Mouse (Mus musculus) adipocyte (in vitro differentiated cells): ENCODE data around the gene Adipor2.
A peak's percentile ranks its signal among the peaks of the same experiment; 100 is the strongest.
"Not testable (repeated sequence)": the region's sequence is repeated elsewhere in the genome, so short reads cannot be mapped to it uniquely, and the experiment has no call there.

Source experiments
- DNase-seq: peaks from one replicate; pipeline ENCODE4 v3.0.0-alpha.2; 2016; ENCODE audit warnings: low spot score

Adipor2 gene

DNA sequence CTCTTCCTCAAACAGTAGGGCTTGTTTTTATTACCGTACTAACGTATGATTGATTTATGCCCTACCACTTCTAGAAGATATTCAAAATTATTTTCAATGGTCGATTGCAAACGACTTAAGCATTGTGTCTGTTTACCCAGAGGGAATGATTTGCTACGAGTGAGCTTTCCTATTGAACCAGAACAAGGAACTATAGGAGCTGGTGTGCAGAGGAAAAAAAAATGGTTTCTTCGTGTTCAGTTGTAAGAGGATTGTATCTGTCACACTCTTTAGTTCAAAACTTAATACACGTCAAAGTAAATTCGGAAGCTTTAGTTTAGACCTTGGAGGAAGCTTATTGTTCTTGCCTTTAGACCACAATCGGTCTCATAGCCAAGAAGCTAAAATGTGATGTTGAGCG, 28.4 kb downstream of the Adipor2 start:
- peak; percentile 50 for DNase-seq

DNA sequence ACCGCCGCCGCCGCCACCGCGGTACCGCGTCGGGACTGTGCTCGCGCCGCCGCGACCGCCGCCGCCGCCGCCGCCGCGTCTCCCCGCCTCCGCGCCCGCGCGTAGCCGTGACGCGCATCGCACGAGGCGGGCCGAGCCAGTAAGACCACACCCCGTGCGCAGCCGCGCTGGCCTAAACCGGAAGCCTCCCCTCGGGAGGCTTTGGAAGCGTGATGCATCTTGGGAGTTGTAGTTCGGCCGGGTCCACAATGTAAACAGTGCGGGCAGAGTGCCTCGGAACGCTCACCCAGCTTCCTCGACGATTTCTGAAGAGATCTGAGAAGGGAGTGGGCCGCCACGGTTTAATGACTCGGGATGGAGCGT, 28.9 kb downstream of the Adipor2 start:
- peak; percentile 98 for DNase-seq

DNA sequence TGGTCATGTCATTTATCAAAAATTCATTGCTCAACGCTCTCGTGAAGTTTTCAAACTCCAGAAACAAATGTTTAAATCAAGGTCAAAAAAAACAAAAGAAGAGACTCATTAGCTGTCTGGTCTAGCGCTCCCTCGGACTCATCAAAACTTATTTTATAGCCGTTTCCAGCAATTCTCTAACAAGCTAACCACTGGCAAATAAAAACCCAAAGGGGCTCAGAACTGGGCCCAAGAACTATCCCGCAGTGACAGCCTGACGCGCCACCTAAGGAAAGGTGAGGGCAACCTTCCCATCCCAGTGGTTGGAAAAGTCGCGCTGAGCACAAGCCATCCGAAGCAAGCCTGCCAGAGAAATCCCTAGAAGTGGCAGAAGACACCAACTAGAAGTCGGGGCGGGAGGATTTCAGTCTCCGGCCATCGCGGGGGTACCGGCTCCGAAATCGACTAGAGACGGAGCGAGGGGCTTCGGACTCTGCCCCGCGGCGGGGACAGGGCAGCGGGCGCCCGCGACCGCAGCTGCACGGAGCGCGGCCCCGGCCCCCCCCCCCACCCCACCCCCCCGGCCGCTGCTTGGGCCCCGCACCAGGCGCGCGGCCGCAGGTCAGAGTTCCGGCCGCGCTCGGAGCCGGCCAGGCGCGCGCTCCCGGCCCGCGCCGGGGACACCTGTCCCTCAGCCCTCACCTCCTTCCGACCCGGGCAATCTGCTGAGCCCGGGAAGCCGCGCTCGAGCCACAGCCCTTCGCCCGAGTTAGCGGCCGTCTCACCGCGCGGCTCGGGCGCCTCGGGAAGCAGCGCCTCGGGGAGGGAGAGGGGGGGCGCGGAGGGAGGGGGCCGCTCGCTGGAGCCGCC, 29.5 kb downstream of the Adipor2 start:
- DNase-seq = peak; percentile 62

DNA sequence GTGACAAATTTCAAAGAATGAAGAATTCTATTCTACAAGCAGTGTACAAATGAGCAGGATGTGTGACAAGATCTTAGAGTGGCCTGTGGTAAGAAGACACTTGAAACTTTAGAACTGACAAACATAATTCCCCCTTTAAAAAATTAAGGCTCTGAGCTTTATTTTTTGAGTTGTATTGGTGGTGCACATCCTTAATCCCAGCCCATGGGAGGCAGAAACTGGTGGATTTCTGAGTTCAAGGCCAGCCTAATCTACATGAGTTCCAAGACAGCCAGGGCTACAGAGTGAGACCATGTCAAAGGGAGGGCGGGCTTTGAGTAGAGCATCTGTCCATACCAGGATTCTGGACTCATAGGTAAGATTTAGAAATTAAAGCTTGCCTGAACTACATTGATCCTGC, 30.7 kb downstream of the Adipor2 start:
- DNase-seq = no peak

DNA sequence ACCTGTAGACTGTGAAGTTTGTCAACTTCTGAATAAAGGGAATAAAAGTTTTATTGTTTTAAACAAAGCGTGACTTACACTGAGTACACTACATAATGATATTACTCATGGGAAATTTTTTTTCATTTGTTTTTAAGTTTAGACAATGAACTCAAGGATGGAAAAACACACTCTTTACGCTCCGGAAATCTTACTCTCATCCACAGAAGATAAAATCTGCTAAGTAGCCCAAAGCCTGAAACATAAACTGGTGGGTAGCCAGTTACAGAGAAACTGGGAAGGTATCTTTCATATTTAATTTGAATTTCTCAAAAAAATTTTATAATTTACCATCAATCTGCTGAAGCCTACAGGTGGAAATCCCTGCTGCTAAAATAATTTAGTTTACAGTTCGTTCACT, 31.1 kb downstream of the Adipor2 start:
- DNase-seq = no peak

DNA sequence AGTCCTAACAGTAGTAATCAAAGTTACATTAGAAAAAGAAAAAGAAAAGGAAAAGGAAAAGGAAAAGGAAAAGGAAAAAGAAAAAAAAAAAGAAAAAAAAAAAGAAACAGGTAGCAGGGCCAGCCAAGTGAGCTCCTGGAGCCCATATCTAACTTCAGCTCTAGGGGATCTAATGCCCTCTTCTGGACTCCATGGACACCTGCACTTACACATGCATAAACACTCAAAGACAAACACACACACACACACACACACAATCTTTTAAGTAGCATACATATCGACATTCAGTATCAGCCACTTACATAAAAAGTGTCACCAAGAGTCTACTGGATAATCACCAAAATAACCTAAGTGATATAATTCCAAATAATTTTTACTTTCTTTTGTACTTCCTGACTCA, 31.8 kb downstream of the Adipor2 start:
- DNase-seq = no peak

DNA sequence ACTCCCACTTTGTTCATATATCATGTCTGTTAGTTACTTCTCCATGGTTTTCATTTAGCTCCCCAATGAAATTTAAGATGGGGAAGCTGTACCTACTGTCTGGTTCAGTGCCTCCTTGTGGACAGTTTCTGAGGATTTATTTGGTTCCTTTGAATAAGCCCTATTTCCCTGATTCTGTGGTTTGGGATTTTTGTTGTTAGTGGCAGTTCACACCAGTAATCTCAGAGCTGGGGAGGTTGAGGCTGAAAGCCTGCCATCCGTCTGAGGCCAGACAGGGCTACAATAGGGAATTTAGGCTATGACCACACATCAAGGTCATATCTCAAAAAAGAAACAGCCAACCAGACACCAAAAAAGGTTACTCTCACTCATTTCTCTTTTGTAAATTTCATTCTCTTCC, 38.9 kb downstream of the Adipor2 start:
- DNase-seq = no peak

DNA sequence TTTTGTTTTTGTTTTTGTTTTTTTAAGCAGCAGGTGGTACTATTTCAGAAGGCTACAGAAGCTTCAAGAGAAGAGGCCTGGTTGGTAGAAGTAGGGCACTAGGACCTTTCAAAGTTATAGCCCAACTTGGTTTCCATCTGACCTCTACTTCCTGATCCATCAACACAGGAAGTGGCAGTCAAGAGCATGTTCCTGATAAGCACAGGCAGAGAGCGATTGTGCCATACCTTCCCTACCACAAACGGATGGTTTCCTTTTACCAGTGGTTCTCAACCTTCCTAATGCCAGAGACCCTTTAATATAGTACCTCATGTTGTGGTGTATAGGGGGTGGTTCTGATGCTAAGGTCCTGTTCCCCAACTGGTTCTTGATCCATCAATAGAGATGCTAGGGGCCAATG, 39.9 kb downstream of the Adipor2 start:
- DNase-seq = no peak

DNA sequence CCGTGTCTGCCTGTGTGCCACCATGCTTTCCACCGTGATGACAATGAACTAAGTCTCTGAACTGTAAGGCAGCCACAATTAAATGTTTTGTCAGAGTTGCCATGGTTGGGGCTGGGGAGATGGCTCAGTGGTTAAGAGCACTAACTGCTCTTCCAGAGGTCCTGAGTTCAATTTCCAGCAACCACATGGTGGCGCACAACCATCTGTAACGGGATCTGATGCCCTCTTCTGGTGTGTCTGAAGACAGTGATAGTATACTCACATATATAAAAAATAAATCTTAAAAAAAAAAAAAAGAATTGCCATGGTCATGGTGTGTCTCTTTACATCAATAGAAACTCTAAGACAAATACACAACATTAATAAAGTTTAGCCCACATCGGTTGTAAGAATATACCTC, 42.5 kb downstream of the Adipor2 start:
- DNase-seq = no peak

DNA sequence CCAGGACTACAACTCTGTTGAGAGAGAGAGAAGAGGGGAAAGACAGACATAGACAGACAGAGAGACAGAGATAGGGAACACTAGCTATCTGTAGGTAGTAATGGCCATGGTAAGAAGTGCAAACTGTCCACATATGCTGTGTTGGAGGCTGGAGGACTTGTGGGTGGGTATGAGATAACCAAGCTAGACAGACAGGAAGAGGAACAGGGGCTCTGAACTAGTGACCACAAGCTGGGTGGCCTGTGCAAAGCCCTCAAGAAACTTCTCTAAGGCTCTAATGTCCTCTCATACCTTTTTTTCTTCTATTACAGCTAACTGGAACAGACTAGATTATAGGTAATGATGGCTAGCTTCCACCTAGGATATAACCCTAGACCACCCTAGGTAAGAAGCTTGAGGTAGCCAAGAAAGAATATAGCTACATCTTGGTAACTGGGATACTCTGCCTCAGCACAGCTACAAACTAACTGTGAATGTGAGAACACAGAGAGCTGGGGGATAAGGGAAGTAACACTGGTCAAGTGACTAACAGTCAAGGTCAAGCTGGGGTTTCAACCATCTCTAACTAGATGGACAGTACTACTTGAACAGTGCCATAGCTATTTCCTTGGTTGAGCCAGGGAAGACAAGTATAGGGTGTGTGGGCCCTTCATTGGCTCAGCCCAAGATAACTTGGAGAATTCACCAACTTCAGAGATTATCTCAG, 44.4 kb downstream of the Adipor2 start:
- no peak for DNase-seq

DNA sequence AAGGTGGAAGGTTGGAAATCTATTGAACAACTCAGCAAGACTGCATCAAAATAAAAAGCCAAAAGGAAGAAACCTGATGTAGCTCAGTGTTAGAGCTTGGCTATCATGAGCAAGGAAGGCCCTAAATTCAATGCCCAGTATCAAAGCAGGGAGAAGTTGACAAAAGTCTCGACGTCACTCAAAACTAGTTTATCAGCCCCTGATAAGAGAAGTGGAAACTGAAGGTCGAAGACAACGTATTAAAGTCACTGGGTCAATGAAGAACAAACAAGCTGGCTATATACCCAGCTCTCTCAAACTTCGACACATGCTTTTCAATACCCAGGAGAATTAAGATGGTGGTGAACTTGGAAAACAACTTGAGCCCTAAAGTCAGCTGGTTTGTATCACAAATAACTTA, 45.3 kb downstream of the Adipor2 start:
- DNase-seq = no peak

DNA sequence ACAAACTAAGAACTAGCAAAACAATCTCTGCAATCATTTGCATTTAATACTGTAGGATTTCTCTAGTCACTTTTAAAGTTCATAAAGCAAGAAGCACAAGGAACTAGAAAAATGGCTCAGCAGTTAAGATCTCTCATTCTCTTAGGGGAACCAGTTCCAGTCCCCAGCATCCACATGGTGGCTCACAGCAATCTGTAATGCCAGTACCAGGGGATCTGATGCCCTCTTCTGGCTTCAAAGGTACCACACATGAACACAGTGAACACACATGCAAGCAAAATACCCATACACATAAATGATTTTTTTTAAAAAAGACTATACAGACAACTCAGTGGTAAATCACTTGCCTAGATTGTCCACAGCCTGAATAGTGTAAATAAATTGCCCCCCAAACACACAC, 45.9 kb downstream of the Adipor2 start:
- DNase-seq = no peak

DNA sequence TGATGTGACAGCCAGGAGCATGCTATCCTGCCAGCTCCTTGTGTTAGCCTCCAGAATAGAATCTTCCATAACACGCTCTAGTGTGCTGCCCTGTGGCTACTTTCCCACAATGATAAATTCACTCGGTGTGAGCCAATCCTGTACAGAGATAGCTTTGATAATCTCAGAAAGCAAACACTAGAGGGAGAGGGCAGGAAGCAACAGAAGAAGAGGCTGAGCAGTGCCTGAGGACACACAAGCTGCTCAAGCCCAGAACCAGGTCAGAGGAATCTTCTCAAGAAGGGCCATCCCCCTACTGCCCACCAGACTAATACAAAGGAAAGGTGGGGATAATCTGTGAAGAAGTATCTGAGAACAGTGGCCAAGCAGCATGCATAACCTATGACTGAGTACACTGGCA, 50.1 kb downstream of the Adipor2 start:
- DNase-seq = peak; percentile 55

DNA sequence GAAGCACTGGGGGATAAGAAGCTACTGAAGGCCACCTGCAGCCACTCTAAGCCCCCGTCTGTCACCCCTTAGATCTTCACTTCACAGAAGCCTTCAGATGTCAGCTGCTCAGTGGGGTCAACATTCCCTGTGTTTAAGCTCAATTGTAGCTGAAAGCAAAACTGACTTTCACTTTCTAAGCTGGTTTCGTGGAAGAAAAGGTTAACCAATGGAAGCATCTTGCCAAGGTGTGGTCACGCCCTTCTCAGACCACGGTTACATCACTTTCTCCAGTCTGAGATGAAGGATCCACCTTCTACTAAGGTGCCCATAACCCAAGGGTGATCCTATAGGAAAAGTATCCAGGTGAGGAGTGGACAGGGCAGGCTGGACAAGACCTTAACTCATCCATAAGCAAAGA, 50.7 kb downstream of the Adipor2 start:
- DNase-seq = not testable (repeated sequence)

DNA sequence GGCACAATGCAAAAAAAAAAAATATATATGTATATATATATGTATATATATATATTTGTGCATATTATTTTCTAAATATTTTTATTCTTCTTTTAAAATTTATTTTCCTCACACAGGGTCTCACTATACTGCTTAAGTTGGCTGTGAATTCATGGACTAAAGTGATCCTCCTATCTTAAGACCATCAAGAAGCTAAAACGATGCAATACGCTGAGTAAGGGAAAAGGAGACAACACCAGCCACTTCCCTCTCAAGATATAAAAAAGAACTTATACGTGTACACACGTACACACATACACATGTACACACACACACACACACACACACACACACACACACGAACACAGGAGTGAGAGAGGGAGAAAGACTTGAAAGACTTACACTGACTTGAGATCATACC, 53.9 kb downstream of the Adipor2 start:
- DNase-seq = no peak

DNA sequence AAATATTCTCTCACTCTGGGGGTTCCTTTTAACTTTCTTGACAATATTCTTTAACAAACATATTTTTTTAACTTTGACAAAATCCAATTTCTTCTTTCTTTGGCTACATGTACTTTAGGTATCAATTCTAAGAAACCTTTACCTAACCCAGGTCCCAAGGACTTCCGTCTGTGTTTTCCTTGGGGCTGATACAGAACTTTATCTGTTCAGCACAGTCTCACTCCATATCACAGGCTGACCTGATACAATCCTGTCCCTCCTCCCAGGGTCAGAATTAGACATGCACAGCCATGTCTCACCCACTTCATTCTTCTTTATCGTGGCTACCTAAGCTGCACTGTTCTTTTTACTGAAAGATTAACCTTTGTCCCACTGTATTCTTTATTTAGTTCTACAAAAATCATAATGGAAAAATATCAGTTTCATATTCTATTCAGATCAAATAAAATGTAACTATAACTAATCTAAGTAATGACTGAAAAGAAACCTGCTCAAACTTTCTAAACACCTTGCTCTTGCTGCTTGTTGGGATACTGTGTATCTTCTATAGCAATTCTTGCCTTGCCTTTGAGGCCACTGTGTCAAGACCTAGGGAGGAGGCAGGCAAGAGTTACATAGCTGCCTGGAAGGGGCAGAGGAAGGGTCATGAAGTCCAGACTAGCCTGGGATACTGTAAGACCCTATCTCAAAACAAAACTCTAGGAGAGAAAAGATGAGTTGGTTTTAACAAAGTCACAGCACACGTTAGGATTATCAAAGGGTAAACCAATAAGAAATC, 56.4 kb downstream of the Adipor2 start:
- DNase-seq = no peak

DNA sequence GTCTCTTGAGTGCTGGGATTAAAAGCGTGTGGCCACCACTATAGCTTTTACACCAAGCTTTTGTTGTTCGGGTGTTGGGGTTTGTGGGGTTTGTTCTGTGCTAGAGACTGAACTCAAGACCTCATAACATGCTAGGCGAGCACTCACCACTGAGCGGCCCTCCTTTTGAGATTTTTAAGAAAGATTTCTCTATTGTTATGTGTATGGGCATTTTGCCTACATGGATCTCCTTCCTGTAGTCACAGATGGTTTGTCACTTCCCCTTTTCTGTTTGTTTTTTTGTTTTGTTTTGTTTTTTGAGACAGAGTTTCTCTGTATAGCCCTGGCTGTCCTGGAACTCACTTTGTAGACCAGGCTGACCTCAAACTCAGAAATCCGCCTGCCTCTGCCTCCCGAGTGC, 57.3 kb downstream of the Adipor2 start:
- DNase-seq = not testable (repeated sequence)

DNA sequence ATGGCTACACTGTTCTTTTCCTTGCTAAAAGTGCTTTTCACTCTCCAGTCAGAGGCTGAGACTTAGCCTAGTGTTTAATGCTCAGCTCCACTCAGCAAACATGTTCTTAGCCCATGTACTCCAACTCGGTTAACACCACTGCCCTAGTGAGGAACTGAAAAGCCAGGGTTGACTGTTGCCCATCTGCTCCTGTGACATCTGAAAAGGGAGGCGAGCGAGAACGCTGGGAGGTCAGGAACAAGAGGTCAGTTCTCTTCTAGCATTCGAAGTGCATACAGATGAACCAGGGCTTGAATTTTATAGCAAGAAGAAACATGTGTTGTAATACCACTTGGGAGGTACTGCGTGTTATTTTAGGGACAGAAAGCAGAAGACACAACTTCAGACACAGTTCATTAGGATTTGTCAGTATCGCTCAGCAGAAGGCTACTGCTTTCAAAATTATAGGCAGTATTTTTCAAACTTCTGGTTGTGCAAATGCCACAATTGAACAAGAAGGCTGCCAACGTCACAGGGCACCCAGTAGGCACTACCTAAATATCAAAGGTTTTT, 59.4 kb downstream of the Adipor2 start:
- no peak for DNase-seq

DNA sequence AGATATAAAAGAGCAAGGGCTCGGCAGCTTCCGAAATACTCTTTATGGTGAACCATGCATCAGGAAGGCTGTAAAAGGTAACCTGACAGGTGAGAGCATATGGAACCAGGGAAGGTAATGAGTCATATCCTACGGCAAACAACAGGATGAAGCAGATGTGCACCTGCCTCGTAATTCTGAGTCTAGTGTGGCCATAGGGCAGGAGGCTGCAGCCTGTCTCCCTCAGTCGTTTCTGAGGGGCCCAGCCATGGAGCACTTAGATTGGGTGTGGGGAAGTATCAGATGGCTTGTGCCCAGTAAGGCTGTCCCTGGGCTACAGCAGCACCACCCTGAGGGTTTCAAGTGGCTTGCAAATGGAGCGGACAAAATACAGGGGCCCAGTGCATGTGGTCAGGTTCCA, 65.0 kb downstream of the Adipor2 start:
- DNase-seq = no peak

DNA sequence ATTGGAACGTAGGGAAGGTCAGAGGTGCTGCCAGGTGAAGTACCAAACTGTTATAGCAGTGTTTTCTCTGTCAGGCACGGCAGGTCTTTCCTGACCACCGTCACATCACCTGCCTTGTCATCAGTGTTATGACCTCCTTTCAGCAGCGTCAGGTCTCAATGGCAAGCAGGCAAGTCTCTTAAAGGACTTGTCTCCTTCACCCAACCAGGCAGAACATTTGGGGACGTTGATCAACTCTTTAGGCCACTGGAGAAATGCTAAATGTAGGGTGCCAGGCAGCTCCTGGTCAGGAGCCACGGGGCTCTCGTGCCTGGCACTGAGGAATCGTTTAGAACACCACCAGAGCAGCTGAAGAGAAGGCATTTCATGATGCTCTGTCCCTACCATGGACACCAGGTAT, 65.8 kb downstream of the Adipor2 start:
- DNase-seq = no peak

DNA sequence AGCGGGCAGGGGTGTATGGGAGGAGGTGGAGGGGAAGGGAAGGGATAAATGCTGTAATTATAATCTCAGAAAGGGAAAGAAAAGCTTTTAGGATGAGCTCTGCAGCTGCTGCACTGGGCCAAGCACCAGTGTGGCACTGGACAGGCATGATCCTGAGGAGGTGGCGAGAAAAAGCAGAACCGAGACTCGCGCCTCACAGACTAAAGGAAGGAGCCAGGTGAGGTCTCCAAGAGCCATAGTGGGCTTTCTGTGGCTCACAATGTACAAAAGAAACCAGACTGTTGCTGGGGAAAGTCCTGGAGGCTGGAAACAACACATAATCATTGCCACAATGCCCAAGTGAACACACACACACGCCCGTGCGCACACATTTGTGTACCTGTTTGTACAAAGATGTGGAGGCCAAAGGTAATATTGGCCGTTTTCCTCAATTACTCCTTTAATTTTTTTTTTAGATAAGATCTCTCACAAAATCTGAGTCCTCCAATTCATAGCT, 66.8 kb downstream of the Adipor2 start:
- DNase-seq = no peak

DNA sequence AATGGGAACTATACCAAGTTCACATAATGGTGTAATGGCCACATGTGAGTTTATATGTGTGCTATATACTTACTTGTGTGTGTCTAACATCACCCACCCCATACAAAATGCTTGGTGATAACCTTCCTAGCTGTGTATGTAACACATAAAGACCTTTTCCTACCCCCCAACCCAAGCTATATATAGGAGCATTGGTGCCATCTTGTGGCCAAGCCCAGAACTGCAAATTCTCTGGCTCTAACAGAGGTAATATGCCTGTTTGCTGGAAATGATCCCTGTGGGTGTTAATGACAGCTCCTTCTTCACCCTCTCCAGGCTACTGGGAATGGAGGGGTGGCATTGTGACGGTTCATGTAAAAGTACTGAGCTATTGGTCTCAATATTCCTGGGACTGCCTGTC, 69.3 kb downstream of the Adipor2 start:
- DNase-seq = peak; percentile 83
